Mouse (Mus musculus) midbrain, embryonic 14.5 days (tissue): ENCODE results near the gene Ipo11. TPM values are rescaled to one million over a fixed set of nuclear protein-coding genes. Genes with fewer than 3 reads are reported as not detected.

Source experiments
- ATAC-seq: fragments of 200-750 bp; cut with Nextera tagmentation; 2 replicates; pipeline ENCODE4 v1.8.0; 2017; ENCODE audit warnings: moderate number of reproducible peaks, moderate library complexity; ENCODE audit not compliant: low FRiP score, low TSS enrichment
- DNase-seq: peaks from one replicate; pipeline ENCODE4 v3.0.0-alpha.2; 2015
- H3K27ac ChIP-seq: fragments of 300-500 bp; sonication (generic); replicated peaks from 2 replicates; pipeline ENCODE4 v1.5.1; 2014; ENCODE audit warnings: mild to moderate bottlenecking, low read depth, low read length, moderate library complexity
- H3K27me3 ChIP-seq: fragments of 300-500 bp; sonication (generic); 2 replicates; pipeline ENCODE4 v1.6.1; 2014; ENCODE audit warnings: low read length, control low read depth, mixed read lengths; ENCODE audit not compliant: control insufficient read depth, insufficient read depth
- H3K36me3 ChIP-seq: fragments of 300-500 bp; sonication (generic); 2 replicates; pipeline ENCODE4 v1.6.1; 2014; ENCODE audit warnings: low read length, control low read depth; ENCODE audit not compliant: control insufficient read depth, insufficient read depth
- H3K4me1 ChIP-seq: fragments of 300-500 bp; sonication (generic); 2 replicates; pipeline ENCODE4 v1.6.1; 2014; ENCODE audit warnings: mild to moderate bottlenecking, antibody characterized with exemption, low read length, control low read depth; ENCODE audit not compliant: control insufficient read depth, insufficient read depth
- H3K4me2 ChIP-seq: fragments of 300-500 bp; sonication (generic); 2 replicates; pipeline ENCODE4 v1.6.1; 2014; ENCODE audit warnings: mild to moderate bottlenecking, low read length, moderate library complexity
- H3K4me3 ChIP-seq: fragments of 300-500 bp; sonication (generic); replicated peaks from 2 replicates; pipeline ENCODE4 v1.5.1; 2014; ENCODE audit warnings: low read depth, low read length
- H3K9ac ChIP-seq: fragments of 300-500 bp; sonication (generic); replicated peaks from 2 replicates; pipeline ENCODE4 v1.6.1; 2014; ENCODE audit warnings: mild to moderate bottlenecking, low read length, moderate library complexity
- H3K9me3 ChIP-seq: fragments of 300-500 bp; sonication (generic); 2 replicates; pipeline ENCODE4 v1.6.1; 2016; ENCODE audit warnings: low read length, control low read depth, mixed read lengths; ENCODE audit not compliant: control insufficient read depth
- WGBS: fragments of 180-500 bp; shearing (Covaris S2); extraction: QIAGEN DNeasy Blood & Tissue Kit; methylation state at CpG from one replicate; pipeline ENCODE4 v1.1.7; 2014; 5-methylcytosine and 5-hydroxymethylcytosine counted together
- polyA plus RNA-seq: library from polyadenylated mRNA; unstranded; fragments of >200 nt; fragmentation: Nextera tagmentation; extraction: Ambion mirVana; gene quantifications from 2 replicates; pipeline ENCODE4 v1.2.1, GENCODE M21; 2014

Gene Ipo11
- polyA plus RNA-seq, 1 experiment from 2014 or later = 45.6 TPM

DNA sequence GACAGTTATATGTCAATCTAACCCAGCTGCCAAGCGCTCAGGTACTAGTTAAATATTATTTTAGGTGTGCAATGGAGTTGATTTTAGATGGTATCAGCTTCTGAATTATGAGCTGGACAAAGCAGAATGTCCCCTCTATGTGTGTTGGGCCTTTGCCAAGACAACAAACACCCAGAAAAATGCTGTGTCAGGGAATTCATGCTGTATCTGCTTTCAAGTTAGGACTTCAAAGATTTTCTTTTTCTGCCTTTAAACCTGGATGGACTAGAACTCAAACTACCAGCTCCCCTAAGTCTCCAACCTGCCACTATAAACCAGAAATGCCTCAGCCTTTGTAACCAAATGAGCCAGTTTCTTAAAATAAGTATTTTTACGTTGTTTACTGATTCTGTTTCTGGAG is 116.6 kb downstream of the Ipo11 start:
- Histone ChIP-seq H3K9ac (no peak overlapping the region), H3K4me1 (no peaks in the 10 kb centered on the region), H3K9me3 (no peaks in the 10 kb centered on the region), H3K4me3 (no peak overlapping the region), H3K36me3 (no peaks in the 10 kb centered on the region; the same call in 1 of the 2 replicates), H3K27me3 (no peaks in the 10 kb centered on the region), H3K27ac (no peak overlapping the region), H3K4me2 (no peak overlapping the region)
- ATAC-seq (no peak), DNase-seq (no peak)
- 95% methylated on average over 2 of the region's 2 CpGs for WGBS

DNA sequence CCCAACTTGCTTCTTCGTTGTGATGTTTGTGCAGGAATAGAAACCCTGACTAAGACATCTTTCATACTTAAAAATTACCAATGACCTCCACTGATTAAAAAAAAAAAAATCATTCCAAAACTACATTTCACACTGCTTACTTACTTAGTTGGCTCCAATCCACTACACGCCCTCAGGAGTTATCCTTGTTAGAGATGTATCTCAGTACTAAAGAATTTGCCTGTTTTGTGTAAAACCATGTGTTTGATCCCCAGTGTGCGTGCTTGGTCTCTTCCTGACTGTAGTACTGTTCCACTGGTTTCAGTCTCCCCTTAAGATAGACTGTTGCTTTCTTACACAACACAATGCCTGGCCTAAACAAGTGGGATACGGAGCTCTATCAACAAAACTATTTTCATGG is 117.0 kb downstream of the Ipo11 start:
- H3K4me2 ChIP-seq = no peak overlapping the region
- no peaks in the 10 kb centered on the region; the same call in 1 of the 2 replicates for H3K36me3 ChIP-seq
- no peak for DNase-seq
- H3K27ac ChIP-seq = no peak overlapping the region
- no peak overlapping the region for H3K9ac ChIP-seq
- H3K27me3 ChIP-seq = no peaks in the 10 kb centered on the region
- no peaks in the 10 kb centered on the region for H3K4me1 ChIP-seq
- WGBS = 95% methylated on average over 4 of the region's 4 CpGs
- no peaks in the 10 kb centered on the region for H3K9me3 ChIP-seq
- no peak overlapping the region for H3K4me3 ChIP-seq
- no peak for ATAC-seq

DNA sequence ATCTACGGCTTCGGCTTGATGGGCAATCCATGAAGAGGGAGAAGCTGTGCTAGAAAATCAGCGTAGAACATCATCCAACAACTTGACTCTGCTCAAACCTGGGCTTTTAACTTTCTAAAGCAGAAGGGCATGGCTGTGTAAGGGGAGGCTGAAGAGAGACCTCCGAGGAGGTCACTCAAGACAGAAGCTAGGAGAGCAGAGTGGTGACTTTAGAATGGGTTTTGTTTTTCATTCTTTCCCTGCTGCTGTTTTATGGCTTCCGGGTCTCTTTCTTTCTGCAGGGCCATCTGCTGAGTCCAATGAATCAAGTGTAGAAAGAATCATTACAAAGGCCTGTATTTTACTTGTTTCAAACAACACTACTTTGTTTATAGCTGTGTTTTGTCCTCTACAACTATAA is 119.7 kb downstream of the Ipo11 start:
- ATAC-seq (no peak), DNase-seq (no peak)
- Histone ChIP-seq H3K9me3 (no peaks in the 10 kb centered on the region), H3K4me3 (no peak overlapping the region), H3K36me3 (no peaks in the 10 kb centered on the region; the same call in 1 of the 2 replicates), H3K4me2 (no peak overlapping the region), H3K27me3 (no peaks in the 10 kb centered on the region), H3K4me1 (no peaks in the 10 kb centered on the region), H3K27ac (no peak overlapping the region), H3K9ac (no peak overlapping the region)
- WGBS = 85% methylated on average over 5 of the region's 5 CpGs

DNA sequence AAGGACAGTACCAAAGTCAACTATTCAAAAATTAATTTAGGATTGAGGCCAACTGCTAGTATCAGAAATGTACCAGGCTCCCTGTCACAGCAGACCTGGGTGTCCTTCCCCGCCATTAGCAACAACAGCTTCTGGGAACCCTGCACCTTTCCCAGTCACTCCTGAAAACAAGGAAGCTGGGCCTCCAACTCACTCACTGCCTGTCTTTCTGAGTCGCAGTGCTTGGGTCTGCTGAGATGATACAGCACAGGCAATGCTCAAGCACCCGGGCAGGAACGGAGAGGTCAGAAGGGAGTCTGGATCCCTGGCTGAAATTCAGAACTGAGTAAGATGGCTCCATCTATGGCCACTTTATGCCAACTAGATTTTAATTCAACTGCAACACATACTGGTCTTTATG is 123.2 kb downstream of the Ipo11 start:
- Histone ChIP-seq H3K4me3 (no peak overlapping the region), H3K36me3 (0 out of 2 replicates have a peak, but pooled peaks cover 8% of the 10 kb centered on the region), H3K9me3 (no peaks in the 10 kb centered on the region), H3K27me3 (no peaks in the 10 kb centered on the region), H3K4me1 (no peaks in the 10 kb centered on the region), H3K27ac (no peak overlapping the region), H3K4me2 (no peak overlapping the region), H3K9ac (no peak overlapping the region)
- ATAC-seq (no peak), DNase-seq (no peak)
- 93% methylated on average over 4 of the region's 4 CpGs for WGBS

DNA sequence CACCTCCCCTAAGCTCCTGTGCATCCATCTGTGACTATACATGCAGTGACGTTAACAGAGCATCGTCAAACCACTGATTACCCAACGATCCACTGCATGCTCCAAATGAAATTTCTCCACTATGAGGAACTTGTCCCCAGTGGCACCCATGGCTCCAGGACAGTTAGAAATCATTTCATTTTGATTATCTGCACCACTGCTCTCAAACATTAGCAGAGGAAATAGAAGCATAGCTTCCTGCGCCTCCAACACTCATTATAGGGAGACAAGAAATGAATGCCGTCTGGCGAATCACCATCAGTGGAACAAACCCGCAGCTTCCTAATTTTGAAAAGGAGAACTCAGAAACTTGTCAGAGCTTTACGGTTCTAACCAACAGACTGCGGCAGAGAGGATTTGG is 123.7 kb downstream of the Ipo11 start:
- H3K36me3 ChIP-seq = 0 out of 2 replicates have a peak, but pooled peaks cover 8% of the 10 kb centered on the region
- no peak overlapping the region for H3K4me3 ChIP-seq
- H3K4me2 ChIP-seq = no peak overlapping the region
- no peaks in the 10 kb centered on the region for H3K9me3 ChIP-seq
- no peaks in the 10 kb centered on the region for H3K27me3 ChIP-seq
- no peak overlapping the region for H3K27ac ChIP-seq
- no peaks in the 10 kb centered on the region for H3K4me1 ChIP-seq
- H3K9ac ChIP-seq = no peak overlapping the region
- ATAC-seq (no peak), DNase-seq (peak; percentile 4)
- WGBS = 81% methylated on average over 9 of the region's 9 CpGs

DNA sequence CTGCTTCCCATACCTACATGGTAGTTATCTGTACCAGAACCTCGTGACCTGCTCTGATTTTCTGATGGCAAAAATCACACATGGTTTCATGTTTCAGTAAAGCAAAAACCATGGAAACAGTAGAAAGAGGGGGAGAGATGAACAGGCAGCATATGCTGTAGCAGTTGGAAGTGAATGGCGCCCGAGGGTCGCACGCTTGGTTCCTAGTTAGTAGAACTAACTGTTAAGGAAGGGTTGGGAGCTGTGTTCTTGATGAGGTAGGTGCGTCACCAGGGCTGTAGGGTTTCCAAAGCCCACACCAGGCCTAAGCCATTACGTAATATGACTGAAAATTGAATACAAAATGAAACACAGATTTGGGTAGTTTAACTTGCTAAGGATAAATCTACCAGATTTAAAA is 126.6 kb downstream of the Ipo11 start:
- H3K4me1 ChIP-seq = no peaks in the 10 kb centered on the region
- no peak overlapping the region for H3K4me3 ChIP-seq
- H3K9me3 ChIP-seq = no peaks in the 10 kb centered on the region
- no peak overlapping the region for H3K4me2 ChIP-seq
- ATAC-seq (no peak), DNase-seq (no peak)
- no peaks in the 10 kb centered on the region for H3K27me3 ChIP-seq
- 95% methylated on average over 7 of the region's 7 CpGs for WGBS
- 0 out of 2 replicates have a peak, but pooled peaks cover 8% of the 10 kb centered on the region for H3K36me3 ChIP-seq
- no peak overlapping the region for H3K9ac ChIP-seq
- no peak overlapping the region for H3K27ac ChIP-seq

DNA sequence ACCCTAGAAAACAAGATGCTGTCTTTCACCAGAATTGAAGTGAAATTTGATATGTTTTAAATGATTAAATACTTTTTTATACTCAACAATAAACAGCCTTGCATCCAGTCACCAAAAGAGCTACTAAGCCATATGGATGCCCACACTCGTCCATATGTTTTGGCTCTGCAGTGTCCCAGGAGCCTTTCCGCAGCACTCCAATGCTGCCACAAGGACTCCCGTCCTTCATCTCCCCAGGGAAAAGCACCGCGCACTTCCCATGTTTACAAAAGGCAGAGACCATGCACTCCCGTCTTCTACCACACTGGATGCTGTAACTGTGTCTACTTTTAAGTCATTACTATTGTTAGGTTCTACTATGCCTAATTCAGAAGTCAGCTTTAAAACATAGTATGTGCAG is 127.9 kb downstream of the Ipo11 start:
- H3K9me3 ChIP-seq = no peaks in the 10 kb centered on the region
- H3K36me3 ChIP-seq = 0 out of 2 replicates have a peak, but pooled peaks cover 8% of the 10 kb centered on the region
- DNase-seq (no peak), ATAC-seq (no peak; the same call in 1 of the 2 replicates)
- H3K9ac ChIP-seq = no peak overlapping the region
- H3K4me2 ChIP-seq = no peak overlapping the region
- no peaks in the 10 kb centered on the region for H3K4me1 ChIP-seq
- no peaks in the 10 kb centered on the region for H3K27me3 ChIP-seq
- H3K27ac ChIP-seq = no peak overlapping the region
- 87% methylated on average over 6 of the region's 6 CpGs for WGBS
- no peak overlapping the region for H3K4me3 ChIP-seq

DNA sequence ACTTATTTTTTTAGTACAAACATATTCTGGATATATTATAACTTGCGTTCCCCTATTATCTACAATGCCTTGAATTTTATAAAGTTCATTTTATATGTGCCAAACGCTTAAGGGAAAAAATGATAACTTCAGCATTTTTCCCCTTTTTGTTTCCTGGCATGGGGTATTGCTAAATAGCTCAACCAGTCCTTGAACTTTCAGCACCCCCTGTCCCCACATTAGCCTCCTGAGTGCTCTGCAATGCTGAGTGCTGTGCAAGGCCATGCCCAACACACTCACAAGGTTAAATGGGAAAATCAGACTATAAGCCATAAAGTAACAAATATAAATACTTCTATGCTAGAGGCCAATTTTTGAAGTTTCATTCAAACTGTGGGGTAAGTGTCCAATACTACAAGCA is 128.4 kb downstream of the Ipo11 start:
- Histone ChIP-seq H3K4me1 (no peaks in the 10 kb centered on the region), H3K36me3 (0 out of 2 replicates have a peak, but pooled peaks cover 10% of the 10 kb centered on the region), H3K9ac (no peak overlapping the region), H3K27ac (no peak overlapping the region), H3K4me3 (no peak overlapping the region), H3K27me3 (no peaks in the 10 kb centered on the region), H3K4me2 (no peak overlapping the region), H3K9me3 (no peaks in the 10 kb centered on the region)
- over 99% methylated on average over 2 of the region's 2 CpGs for WGBS
- ATAC-seq (no peak), DNase-seq (no peak)

DNA sequence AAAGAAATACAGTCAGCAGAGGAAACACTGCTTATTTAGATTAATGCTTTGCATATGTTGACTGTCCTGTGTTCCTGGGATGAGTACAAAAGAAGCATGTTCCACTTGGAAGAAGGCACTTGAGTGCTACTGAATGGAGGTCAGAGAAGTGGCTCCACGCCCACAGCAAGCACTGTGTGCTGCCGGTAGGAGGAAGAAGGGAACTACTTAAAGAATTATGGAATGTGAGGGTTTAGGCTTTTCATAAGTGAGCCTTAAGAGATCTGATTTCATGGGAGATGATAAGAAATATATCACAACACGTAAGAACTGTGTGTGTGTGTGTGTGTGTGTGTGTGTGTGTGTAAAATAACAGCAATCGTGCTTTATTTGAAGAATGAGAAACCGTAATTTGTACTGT is 129.5 kb downstream of the Ipo11 start:
- Histone ChIP-seq H3K4me2 (no peak overlapping the region), H3K36me3 (0 out of 2 replicates have a peak, but pooled peaks cover 14% of the 10 kb centered on the region), H3K9me3 (no peaks in the 10 kb centered on the region), H3K9ac (no peak overlapping the region), H3K27me3 (no peaks in the 10 kb centered on the region), H3K27ac (no peak overlapping the region), H3K4me1 (no peaks in the 10 kb centered on the region), H3K4me3 (no peak overlapping the region)
- ATAC-seq (no peak), DNase-seq (no peak)
- WGBS = 95% methylated on average over 5 of the region's 5 CpGs
